Mouse (Mus musculus) right cerebral cortex, postnatal 10 days (tissue): ENCODE data around the gene Ip6k3.

Experiments used
- DNase-seq, 2 experiments: peaks; one replicate each; pipeline ENCODE4 v3.0.0; 2021; ENCODE audit warnings: low spot score in 2 of 2

The Ip6k3 gene

DNA sequence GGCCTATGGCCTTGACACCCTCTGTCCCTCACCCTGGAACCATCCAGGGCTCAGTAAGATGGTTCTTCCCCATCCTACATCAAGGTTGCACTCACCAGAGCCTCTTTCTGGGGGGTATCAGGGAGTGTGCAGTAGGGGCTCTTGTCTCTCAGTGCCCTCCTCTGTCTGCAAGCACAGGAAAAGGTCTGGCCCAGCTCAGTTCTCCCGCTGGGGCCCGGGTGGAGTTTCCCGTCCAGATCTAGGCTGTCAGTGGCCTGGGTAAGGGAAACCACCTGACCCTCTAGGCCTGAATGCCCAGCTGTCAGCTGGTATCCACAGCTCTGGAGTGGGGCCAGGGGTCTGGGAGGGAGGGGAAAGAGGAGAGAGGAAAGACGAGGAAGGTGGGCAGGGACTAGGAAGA, at the start of gene Ip6k3:
TSS of gene Ip6k3 (minus strand) at position 251 of the 400 bp plus-strand sequence.
- DNase-seq, result no peak

DNA sequence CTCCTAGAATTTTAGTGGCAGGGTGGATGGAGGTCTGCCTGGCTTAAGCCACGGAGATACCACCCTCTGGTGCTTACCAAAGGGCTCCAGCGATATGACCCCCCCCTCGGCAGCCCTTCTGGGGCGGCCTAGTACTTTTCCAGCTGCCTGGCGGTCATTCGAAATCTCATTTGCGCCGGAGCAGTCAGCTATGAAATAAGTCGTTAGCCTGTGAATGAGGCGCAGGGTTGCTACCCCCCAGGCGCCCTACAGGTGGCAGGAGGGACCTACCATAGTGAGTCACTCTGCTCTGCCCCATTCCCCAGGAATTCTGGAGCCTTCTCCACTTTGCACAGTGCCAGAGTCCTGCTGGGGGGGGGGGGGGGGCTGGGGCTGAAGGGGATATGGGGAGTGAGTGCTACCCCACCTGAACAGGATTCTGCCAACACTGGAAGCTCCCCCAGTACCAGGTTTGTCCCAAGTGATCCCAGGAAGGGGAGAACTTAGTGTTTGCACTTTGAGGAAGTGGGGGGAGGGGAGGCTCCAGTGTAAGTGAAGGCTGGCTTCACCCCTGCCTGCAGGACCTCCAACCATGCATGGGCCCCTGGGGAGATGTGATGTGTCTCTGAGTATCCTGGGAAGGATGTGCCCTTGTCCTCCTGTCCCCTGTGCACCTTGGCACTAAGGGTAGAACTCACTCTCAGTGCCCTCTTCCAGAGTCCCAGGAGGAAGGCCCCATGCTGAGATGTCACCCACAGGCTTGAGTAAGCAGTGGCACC, 45.4 kb upstream of the Ip6k3 start:
- peak; percentile 79 to 82 for DNase-seq

DNA sequence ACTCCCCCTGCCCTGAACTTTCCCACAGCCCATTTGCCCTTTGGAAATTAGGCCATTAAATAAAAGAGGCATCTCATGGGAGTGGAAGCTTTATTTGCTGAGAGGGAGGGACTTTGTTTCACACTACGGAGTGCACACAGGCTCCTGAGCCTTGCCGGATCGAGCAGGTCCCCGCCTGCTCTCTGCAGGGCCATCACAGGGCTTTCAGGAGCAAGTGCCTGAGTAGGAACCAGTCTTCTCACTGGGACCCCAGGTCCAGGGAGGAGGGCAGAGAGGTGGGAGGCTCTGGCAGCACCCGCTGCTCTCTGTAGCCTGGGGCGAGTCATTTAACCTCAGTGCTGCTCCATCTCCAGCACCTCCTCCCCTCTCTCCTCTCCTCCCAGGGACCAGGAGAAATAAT, 44.4 kb upstream of the Ip6k3 start:
- no peak for DNase-seq

DNA sequence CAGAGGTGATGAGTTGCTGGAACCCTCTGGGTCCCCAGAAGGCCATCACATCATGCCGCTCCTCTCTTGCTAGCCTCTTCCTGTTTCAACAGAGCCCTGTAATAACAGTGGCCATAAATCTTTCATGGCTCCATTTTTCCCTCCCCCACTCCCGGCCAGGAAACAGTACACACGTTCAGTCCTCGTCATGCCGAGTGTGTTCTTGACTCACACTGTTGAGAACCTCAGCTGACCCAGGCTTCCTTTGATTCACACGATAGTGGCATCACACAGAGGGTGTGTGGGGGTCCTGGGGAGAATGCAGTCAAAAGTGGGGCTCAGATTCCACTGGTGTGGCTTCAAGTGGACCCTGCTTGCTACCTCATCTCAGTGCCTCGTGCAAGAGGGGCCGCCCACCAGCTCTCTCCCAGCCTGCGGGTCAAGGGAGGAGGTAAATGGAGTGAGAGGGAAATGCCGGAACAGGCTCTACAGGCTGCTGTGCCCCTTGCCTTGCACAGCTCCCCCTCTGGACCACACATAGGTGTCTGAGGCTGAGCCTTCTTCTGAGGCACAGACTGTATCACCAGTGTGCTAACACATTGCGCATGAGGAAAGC, 39.6 kb upstream of the Ip6k3 start:
- DNase-seq, result no peak

DNA sequence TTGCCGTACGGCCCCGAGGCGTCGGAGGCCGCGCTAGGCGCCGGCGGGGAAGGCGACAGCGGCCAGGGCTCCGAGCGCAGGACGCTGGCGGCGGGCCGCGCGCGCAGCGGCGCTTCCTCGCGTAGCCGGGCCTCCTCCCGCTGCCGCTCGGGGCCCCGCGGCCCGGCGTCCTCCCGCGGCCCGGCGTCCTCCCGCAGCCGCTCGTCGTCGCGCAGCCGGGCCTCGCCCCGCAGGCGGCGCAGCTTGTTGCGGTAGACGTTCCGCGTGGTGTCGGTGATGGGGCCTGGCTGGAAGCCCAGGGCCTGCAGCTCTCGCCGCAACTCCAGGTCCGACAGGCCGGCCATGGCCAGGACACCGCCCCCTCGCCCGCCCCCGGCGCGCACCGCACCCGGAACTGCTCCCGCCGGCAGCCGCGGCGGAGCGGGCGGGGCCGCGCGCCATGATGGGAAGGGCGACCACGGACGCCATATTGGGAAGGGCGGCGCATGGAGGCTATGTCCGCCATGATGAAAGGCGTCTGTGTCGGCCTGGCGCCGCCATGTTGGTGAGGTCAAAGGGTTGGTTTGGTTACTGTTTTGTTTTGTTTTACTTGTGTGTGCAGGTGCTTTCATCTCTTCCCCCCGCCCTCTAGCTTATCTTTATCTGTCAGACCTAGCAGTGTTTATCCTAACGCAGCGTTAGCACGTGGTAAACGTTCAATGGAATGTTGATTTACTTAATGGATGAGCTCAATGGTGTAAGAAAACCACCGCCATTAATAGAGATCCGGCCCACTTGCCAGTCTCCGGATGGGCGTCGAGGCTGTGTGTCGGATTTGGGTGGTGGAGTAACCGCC, 36.7 kb upstream of the Ip6k3 start, which contains the start of gene Lemd2:
TSS of gene Lemd2 (minus strand) at position 395 of the 835 bp plus-strand sequence.
- DNase-seq, result peak; percentile 97

DNA sequence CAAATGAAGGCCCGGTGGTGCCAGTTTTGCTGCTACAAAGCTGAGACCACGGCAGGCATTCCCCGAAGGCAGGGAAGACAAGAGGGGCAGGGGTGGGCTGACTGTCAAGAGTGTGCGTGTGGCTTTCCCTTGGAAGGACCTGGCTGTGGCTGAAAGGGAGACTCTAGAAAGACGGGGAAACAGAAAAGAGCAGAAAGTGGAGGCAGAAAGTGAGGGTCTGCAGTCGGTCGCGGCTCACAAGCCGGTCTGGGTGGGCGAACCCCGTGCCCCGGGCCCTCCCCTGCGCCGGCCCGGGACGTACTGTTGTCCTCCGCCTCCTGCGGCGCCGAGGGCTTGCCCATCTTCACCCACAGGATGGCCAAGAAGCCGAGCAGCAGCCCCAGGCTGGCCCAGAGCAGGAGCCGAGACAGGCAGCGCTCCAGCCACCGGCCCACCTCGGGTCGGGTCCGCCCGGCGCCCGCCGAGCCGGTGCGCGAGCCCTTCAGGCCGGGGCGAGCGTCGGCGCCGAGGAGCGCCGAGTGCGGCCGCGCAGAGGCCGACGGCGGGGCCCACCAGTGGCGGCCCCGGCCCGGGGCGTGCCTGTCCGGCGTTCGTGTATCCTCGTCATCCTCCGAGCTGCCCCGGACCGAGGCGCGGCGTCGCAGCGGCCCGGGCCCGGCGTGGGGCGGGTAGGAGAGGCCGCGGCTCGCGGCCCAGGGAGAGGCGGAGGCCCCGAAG, 35.9 kb upstream of the Ip6k3 start:
- no peak for DNase-seq

DNA sequence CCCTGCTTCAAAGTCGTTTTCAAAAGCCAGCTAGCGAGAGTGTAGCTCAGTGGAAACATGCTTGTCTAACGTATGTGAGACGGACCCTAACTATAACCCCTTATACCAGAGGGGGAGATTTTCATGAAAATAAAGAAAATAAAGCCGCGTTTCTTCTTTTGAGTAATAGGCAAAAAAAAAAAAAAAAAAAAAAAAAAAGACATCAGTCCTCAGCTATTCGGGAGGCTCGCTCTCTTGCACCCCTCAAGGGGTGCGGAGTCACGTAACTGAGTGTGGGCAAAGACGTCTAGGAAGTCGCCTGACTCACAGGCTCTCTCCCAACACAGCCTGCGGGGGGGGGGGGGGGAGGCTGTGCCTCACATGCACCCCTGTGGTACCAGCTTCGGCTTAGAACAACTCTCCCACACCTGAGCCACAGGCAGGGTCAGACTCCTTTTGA, 35.3 kb upstream of the Ip6k3 start:
- no peak for DNase-seq

DNA sequence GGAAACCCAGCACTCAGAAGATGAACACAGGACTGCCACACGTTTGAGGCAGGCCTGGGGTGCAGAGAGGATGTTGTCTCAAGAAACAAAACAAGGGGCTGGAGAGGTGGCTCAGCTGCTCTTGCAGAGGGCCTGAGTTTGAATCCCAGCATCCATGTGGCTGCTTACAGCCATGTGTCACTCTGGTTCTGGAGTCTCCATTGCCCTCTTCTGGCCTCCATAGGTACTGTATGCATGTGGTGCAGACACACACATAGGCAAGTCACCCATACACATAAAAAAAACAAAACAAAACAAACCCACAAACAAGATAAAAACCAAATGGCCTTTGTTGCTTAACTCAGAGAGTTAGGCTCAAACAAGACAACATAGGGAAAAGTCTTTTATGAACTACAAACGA, 34.4 kb upstream of the Ip6k3 start:
- DNase-seq, result no peak

DNA sequence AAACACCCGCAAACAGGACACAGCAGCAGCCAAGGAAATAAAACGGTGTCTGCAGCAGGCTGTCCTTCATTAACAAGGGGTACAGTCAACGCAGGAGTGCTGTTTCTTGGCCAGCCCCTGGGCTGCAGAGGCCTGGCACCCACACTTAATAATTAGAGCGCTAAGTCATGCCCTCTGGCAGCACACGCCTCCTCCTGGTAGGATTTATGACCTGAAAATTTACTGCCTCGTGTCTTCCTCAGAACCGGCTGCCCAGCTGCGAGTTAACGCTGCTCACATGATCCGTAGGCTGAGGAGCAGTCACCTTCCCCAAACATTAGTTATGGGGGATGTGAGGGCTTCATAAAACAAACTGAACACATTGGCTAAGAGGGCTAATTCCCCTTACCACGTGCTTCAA, 33.2 kb upstream of the Ip6k3 start:
- no peak for DNase-seq

DNA sequence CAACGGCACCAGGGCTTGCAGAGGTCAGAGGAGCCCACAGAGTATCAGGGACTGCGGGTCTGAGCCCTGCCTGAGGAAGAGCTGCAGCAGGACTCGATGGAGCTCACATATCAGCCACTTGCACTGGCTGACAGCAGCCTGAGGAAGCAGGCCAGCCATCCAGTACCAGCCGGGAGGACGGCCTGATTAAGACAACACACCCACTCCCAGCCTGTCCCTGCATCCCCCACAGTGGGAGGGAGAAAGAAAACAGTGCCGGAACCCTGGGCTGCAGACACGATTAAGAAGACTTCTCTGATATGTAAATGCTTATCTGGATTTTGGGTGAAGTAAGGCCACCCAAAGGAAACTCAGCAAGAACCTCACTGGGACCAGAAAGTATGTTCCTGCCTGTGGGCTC, 32.3 kb upstream of the Ip6k3 start:
- no peak for DNase-seq

DNA sequence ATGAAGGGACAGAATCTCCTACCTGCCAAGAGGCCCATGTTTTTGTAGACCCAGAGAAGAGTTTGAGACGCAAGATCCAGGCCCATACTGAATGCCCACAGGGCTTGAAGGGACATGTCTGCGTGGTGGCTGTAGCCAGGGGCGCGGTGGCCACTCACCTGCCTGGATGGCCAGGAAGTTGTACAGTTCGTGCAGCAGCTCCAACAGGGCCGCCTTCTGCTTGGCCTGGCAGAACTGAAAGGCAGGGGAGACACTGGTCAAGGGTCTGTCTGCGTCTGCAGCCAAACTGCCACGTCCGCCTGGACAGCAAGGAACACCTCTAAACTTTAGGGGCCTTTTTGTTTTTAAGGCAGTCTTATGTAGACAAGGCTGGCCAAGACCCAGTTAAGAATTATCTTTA, 31.6 kb upstream of the Ip6k3 start:
- no peak for DNase-seq

DNA sequence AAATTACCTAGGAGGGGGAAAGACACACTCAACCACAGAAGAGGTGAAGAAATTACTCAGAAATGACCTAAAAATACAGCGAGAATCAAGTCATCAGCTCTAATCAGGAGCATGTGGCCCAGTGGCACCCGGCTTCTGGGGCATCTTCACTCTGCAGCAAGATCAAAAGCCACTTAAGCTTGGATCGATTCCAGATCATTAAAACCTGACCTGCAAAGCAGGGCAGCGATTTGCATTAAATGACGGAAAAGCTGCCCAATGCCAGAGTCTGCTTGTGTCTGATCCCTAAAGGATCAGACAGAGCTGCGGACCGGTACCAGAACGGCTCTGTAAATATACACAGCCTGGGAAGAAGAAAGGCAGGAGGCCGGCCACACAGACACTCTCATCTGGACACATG, 28.6 kb upstream of the Ip6k3 start:
- DNase-seq, result no peak

DNA sequence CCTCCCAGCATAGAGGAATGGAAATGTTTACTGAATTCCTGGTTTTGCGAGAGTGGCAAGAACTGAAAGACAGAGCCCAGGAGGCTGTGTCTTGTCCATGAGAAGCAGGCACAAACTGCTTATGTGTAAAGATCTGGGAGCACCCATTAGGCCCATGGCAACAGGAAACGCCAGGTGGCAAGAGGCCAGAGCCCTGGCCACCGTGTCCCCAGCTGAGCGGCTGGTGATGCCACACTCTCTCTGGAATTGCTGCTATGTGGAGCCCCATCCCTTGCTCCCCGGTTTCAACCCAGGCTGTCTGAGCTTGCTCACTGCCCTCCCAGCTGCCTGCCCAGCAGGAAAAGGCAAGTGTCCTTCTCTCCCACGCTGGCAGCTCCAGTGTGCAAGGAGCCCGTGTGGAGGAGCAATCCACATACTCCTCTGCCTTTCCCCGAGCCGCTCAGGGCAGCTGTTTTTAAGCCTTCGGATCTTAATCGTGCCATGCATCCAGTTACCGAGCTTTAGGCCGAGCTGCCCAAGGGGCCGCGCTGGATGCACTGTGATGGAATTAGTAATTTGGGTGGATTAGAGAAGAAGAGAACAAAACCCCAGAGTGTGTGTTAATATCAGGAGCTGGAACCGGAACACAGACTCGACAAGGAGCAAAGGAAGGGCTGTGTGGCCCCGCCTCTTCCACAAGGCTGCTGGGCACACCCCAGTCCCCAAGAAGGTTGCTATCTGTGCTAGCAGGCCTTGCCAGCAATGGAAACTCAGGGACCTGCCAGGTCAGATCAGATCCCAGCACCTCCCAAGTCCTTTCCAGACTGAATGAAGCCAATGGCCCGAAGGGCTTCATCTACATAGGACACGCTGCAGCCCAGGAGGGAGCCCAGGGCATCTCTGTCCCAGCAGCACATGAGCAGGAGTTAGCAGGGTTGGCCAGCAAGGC, 26.9 kb upstream of the Ip6k3 start:
- no peak for DNase-seq

DNA sequence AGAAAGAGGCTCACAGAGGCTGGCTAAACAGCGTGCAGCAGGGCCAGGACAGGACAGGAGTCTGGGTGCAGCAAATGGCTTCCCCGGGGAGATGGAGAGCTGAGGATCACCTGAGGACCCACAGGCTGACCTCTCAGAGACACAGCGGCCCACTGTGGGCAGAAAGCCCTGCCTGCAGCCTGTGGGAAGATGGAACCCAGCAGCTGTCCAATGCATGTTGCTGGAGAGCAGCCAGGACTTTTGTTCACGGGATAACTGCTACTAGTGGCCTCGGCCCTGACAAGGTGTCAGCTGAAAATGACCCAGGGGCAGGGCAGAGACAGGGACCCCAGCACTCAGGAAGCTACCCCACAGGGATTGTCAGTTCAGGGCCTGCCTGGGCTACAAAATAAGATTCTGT, 24.2 kb upstream of the Ip6k3 start:
- peak in 1 of 2 experiments; percentile 35 for DNase-seq

DNA sequence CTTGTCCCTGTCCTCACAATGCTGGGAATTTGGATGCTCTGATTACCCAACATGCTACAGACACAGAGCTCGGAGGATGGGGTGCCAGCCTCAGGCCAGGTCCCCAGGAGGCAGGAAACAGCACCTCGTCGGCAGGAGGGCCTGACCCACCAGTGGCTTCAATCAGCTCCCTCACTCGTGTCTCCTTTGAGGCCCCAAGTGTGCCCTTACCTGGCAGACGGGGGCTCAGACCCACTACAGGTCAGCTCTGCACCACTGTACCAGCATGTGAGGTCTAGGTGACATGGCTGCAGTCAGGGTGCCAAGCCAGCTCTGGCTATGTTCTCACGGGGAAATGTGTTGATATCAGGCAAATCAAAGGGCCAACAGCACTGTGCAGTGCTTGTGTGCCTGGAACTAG, 23.6 kb upstream of the Ip6k3 start:
- DNase-seq, result peak in 1 of 2 experiments; percentile 23

DNA sequence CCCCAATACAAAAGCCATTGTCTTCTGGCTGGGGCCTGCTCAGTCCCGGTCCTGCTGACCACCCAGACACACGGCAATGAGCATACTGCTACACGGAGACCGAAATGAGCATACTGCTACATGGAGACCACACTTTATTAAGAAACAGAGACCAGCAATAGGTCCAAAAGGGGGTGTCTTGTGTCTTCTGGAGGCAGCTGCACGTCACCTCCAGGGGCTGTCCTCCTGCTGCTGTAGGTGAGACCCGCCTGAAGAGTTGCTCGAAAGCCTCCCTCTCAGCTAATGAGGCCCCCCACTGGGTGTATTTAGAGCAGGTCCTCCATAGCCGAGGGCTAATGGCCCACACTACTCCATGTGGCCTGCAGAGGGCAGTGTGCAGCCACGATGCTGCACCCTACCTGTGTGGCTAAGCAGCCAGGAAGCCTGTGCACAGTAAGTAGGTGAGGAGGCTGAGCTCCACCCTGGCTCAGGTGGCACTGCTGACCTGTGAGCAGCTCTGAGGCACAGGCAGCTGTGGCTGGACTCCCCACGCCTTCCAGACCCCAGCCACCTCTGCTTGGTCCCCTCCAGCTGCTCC, 22.1 kb upstream of the Ip6k3 start:
- peak; percentile 70 to 73 for DNase-seq

DNA sequence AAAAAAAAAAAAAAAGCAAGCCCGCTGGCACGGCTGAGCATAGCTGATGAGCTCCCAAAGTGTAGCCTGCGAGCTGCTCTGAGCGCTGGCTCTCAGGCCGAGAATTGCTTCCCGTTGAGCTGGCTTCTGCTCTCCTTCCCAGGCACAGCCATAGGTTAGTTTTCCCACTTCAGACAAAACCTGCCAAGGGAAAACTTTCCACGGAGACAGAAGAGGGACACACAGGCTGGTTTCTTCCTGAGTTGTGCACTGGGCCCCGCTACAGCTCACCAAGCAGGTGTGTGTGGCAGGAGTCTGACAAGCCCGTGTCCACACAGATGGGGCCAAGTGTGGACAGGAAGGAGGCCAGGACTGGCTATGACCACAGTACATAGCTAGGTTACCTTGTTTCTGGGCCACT, 21.3 kb upstream of the Ip6k3 start:
- no peak for DNase-seq

DNA sequence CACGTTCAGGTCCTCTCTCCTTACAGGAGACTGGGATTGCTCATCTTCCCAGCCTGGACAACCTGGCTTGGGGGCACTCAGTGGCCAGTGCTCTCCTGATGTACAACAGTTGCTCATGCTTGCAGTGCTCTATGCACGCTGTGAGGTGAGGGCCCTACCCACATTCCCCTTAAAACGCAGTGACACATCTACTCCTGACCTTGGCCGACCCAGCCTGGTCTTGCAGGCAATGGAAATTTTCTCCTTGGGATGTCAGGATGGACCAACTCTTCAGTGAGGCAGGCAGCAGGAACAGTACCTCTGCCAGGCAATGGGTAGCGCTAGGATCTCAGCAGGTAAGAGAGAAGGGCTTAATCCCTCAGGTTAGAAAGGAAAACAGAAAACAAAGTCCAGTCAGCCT, 19.5 kb upstream of the Ip6k3 start:
- DNase-seq, result no peak

DNA sequence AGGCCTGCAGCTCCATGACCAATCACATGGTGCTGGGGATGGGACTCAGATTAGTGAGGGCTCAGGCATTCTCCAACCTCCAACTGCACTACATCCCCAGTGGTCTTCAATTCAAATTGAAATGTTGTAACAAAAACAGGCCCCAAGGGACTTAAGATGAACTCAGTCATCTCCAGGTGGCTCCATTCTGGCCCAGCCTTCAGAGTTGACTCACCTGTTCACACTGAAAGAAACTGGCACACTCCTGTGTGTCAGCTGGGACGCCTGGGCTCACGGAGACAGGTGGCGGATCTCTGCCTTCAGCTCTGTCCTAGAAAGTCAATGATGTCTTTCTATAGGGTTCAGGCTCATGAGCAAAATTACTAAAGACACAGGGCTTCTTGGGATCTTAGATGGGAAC, 18.5 kb upstream of the Ip6k3 start:
- DNase-seq, result no peak

DNA sequence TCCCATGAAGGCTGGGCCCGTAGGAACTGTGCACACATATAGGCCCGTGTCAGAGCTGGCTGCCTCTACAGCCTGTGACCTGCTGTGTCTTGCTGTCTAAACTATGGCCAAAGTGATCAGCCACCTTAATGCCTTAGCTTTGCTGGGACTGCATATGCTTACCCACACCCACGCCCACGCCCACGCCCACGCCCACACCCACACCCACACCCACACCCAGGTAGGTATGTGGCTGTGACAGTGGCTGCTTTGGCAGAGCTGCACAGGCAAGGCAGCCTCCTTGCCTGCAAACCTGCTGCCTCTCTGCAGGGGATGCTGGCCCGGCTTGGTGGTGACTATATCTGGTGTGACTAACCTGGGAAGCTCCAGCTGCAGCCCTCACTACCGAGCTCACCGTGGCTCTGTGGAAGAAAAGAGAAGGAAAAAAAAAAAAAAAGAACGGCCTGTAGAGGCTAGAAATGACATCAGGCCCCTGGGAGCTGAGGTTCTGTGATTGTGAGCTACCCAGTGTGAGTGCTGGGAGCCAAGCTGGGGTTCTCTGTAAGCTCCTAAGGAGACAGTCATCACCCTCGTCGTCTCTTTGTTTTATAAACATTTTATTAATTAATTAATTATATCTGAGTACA, 16.2 kb upstream of the Ip6k3 start:
- no peak for DNase-seq
